Mouse (Mus musculus): ENCODE data around the gene Prodh2. TPM values are rescaled to one million over a fixed set of nuclear protein-coding genes. Genes with fewer than 3 reads are reported as not detected.
"Not testable (repeated sequence)": the region's sequence is repeated elsewhere in the genome, so short reads cannot be mapped to it uniquely, and the experiment has no call there.

Prodh2 gene
- polyA plus RNA-seq, 1 experiment, result 0.58 TPM

GRCm38 (mm10) chr7:30492765-30493164 is 657 bp upstream of the Prodh2 start:
- H3K4me1 ChIP-seq (ENCODE audit: control insufficient read depth, insufficient read depth, low read length), result no peaks in the 10 kb centered on the region
- H3K27me3 ChIP-seq (ENCODE audit: control insufficient read depth, insufficient read depth, low read length, poor library complexity, severe bottlenecking), result no peaks in the 10 kb centered on the region
- no peak overlapping the region for H3K27ac ChIP-seq (ENCODE audit: insufficient read depth, low read length)
- no peak overlapping the region for H3K9ac ChIP-seq (ENCODE audit: low read depth, poor library complexity, severe bottlenecking)
- H3K9me3 ChIP-seq (replicated peaks; ENCODE audit: control insufficient read depth, insufficient read depth, low read length, poor library complexity, severe bottlenecking), result no peaks in the 10 kb centered on the region
- no peak overlapping the region for H3K4me3 ChIP-seq (ENCODE audit: low read depth, low read length)
- no peaks in the 10 kb centered on the region for H3K36me3 ChIP-seq (ENCODE audit: control insufficient read depth, insufficient read depth, low read length, poor library complexity, severe bottlenecking)
- TF ChIP-seq CTCF (IDR thresholded peaks at IDR 0.05; ENCODE audit: low read depth, low read length), result peak; percentile 80
- no peak for TF ChIP-seq EP300 (IDR thresholded peaks at IDR 0.05; ENCODE audit: insufficient read depth, low read depth, low read length)
- TF ChIP-seq POLR2A (IDR thresholded peaks at IDR 0.05; ENCODE audit: insufficient read depth, low read length), result no peak

- H3K27ac ChIP-seq (ENCODE audit: insufficient read depth, low read length); H3K27me3 ChIP-seq (ENCODE audit: control insufficient read depth, insufficient read depth, low read length, poor library complexity, severe bottlenecking); H3K9me3 ChIP-seq (replicated peaks; ENCODE audit: control insufficient read depth, insufficient read depth, low read length, poor library complexity, severe bottlenecking); H3K4me3 ChIP-seq (ENCODE audit: low read depth, low read length); H3K36me3 ChIP-seq (ENCODE audit: control insufficient read depth, insufficient read depth, low read length, poor library complexity, severe bottlenecking); H3K4me1 ChIP-seq (ENCODE audit: control insufficient read depth, insufficient read depth, low read length); H3K9ac ChIP-seq (ENCODE audit: low read depth, poor library complexity, severe bottlenecking): not testable (repeated sequence)
These were observed 2.2 kb downstream of the Prodh2 start for GRCm38 (mm10) chr7:30495506-30496042.

- H3K4me1 ChIP-seq (ENCODE audit: control insufficient read depth, insufficient read depth, low read length), result not testable (repeated sequence)
These were observed 7.7 kb downstream of the Prodh2 start for GRCm38 (mm10) chr7:30501159-30501558.

GRCm38 (mm10) chr7:30508061-30508460 is 14.6 kb downstream of the Prodh2 start:
- no peaks in the 10 kb centered on the region for H3K27me3 ChIP-seq (ENCODE audit: control insufficient read depth, insufficient read depth, low read length, poor library complexity, severe bottlenecking)
- TF ChIP-seq EP300 (IDR thresholded peaks at IDR 0.05; ENCODE audit: insufficient read depth, low read depth, low read length), result no peak
- TF ChIP-seq CTCF (IDR thresholded peaks at IDR 0.05; ENCODE audit: low read depth, low read length), result no peak
- no peak for TF ChIP-seq POLR2A (IDR thresholded peaks at IDR 0.05; ENCODE audit: insufficient read depth, low read length)

More at GRCm38 (mm10) chr7:30501159-30501558, 7.7 kb downstream of the Prodh2 start:
- H3K4me3 ChIP-seq (ENCODE audit: low read depth, low read length); H3K27ac ChIP-seq (ENCODE audit: insufficient read depth, low read length); H3K36me3 ChIP-seq (ENCODE audit: control insufficient read depth, insufficient read depth, low read length, poor library complexity, severe bottlenecking); H3K27me3 ChIP-seq (ENCODE audit: control insufficient read depth, insufficient read depth, low read length, poor library complexity, severe bottlenecking); H3K9ac ChIP-seq (ENCODE audit: low read depth, poor library complexity, severe bottlenecking): not testable (repeated sequence)
- peaks cover 13% of the 10 kb centered on the region for H3K9me3 ChIP-seq (replicated peaks; ENCODE audit: control insufficient read depth, insufficient read depth, low read length, poor library complexity, severe bottlenecking)

GRCm38 (mm10) chr7:30515003-30515760 is 21.8 kb downstream of the Prodh2 start:
- Histone ChIP-seq H3K4me3 (ENCODE audit: low read depth, low read length) (peak overlapping the region; percentile 17), H3K9me3 (replicated peaks; ENCODE audit: control insufficient read depth, insufficient read depth, low read length, poor library complexity, severe bottlenecking) (no peaks in the 10 kb centered on the region), H3K4me1 (ENCODE audit: control insufficient read depth, insufficient read depth, low read length) (no peaks in the 10 kb centered on the region), H3K9ac (ENCODE audit: low read depth, poor library complexity, severe bottlenecking) (peak overlapping the region; percentile 12; the same call in 1 of the 2 replicates), H3K36me3 (ENCODE audit: control insufficient read depth, insufficient read depth, low read length, poor library complexity, severe bottlenecking) (no peaks in the 10 kb centered on the region), H3K27ac (ENCODE audit: insufficient read depth, low read length) (no peak overlapping the region), H3K27me3 (ENCODE audit: control insufficient read depth, insufficient read depth, low read length, poor library complexity, severe bottlenecking) (no peaks in the 10 kb centered on the region)
- TF ChIP-seq EP300 (IDR thresholded peaks at IDR 0.05; ENCODE audit: insufficient read depth, low read depth, low read length), result no peak
- peak; percentile 10 for TF ChIP-seq POLR2A (IDR thresholded peaks at IDR 0.05; ENCODE audit: insufficient read depth, low read length)
- TF ChIP-seq CTCF (IDR thresholded peaks at IDR 0.05; ENCODE audit: low read depth, low read length), result no peak

More at GRCm38 (mm10) chr7:30508061-30508460, 14.6 kb downstream of the Prodh2 start:
- H3K9me3 ChIP-seq (replicated peaks; ENCODE audit: control insufficient read depth, insufficient read depth, low read length, poor library complexity, severe bottlenecking), result no peaks in the 10 kb centered on the region
- H3K4me1 ChIP-seq (ENCODE audit: control insufficient read depth, insufficient read depth, low read length), result no peaks in the 10 kb centered on the region
- H3K27ac ChIP-seq (ENCODE audit: insufficient read depth, low read length), result no peak overlapping the region
- H3K4me3 ChIP-seq (ENCODE audit: low read depth, low read length), result no peak overlapping the region
- no peaks in the 10 kb centered on the region for H3K36me3 ChIP-seq (ENCODE audit: control insufficient read depth, insufficient read depth, low read length, poor library complexity, severe bottlenecking)
- H3K9ac ChIP-seq (ENCODE audit: low read depth, poor library complexity, severe bottlenecking), result no peak overlapping the region

GRCm38 (mm10) chr7:30518325-30518724 is 24.9 kb downstream of the Prodh2 start:
- TF ChIP-seq POLR2A (IDR thresholded peaks at IDR 0.05; ENCODE audit: insufficient read depth, low read length) (no peak), EP300 (IDR thresholded peaks at IDR 0.05; ENCODE audit: insufficient read depth, low read depth, low read length) (peak; percentile 75), CTCF (IDR thresholded peaks at IDR 0.05; ENCODE audit: low read depth, low read length) (peak; percentile 58)
- Histone ChIP-seq H3K27me3 (ENCODE audit: control insufficient read depth, insufficient read depth, low read length, poor library complexity, severe bottlenecking) (no peaks in the 10 kb centered on the region), H3K4me3 (ENCODE audit: low read depth, low read length) (peak overlapping the region; percentile 43), H3K9ac (ENCODE audit: low read depth, poor library complexity, severe bottlenecking) (no peak overlapping the region), H3K36me3 (ENCODE audit: control insufficient read depth, insufficient read depth, low read length, poor library complexity, severe bottlenecking) (no peaks in the 10 kb centered on the region), H3K9me3 (replicated peaks; ENCODE audit: control insufficient read depth, insufficient read depth, low read length, poor library complexity, severe bottlenecking) (no peaks in the 10 kb centered on the region), H3K27ac (ENCODE audit: insufficient read depth, low read length) (no peak overlapping the region), H3K4me1 (ENCODE audit: control insufficient read depth, insufficient read depth, low read length) (no peaks in the 10 kb centered on the region)

Data from ES-Bruce4 (cell line).